ENCODE assay signal across 9 mouse cellular contexts in genomic region chr6:112972127-112972526, GRCm38 (mm10). TPM values are rescaled to one million over a fixed set of nuclear protein-coding genes. Genes with fewer than 3 reads are reported as not detected.
DNase-seq lines count a peak whose midpoint lies in the region; ATAC-seq and TF ChIP-seq lines count a peak whose summit lies in the region.
"Had no signal": no experiment of that assay in that cellular context is flagged by ENCODE, and none has a peak within 500 bp of the region (broad histone marks: within the 10 kb centered on the region; RNA-seq: fewer than 3 reads in every experiment).

No protein-coding gene starts in this region.

- H3K4me2 ChIP-seq in embryonic facial prominence, embryonic 15.5 days (replicated peaks) = no peak overlapping the region
- H3K4me2 ChIP-seq in hindbrain, embryonic 16.5 days (ENCODE audit: low read length) = peak overlapping the region; percentile 25; the same call in 1 of the 2 replicates
- H3K4me2 ChIP-seq in midbrain, embryonic 11.5 days = peak overlapping the region; percentile 40
- H3K4me2 ChIP-seq in kidney, embryonic 15.5 days = no peak overlapping the region

- H3K27ac ChIP-seq in embryonic facial prominence, embryonic 15.5 days (replicated peaks) = 0 out of 2 replicates have a peak overlapping the region, but pooled peaks have one; percentile 39
- peak overlapping the region; percentile 76 for H3K27ac ChIP-seq in hindbrain, embryonic 16.5 days (ENCODE audit: low read depth, low read length)
- peak overlapping the region; percentile 94 for H3K27ac ChIP-seq in midbrain, embryonic 11.5 days (ENCODE audit: low read depth, low read length)
- no peak overlapping the region for H3K27ac ChIP-seq in kidney, embryonic 15.5 days

- no peak overlapping the region for H3K9ac ChIP-seq in embryonic facial prominence, embryonic 15.5 days
- H3K9ac ChIP-seq in hindbrain, embryonic 16.5 days (ENCODE audit: low read depth, low read length) = 0 out of 2 replicates have a peak overlapping the region, but pooled peaks have one; percentile 28
- peak overlapping the region; percentile 6; the same call in 1 of the 2 replicates for H3K9ac ChIP-seq in midbrain, embryonic 11.5 days (ENCODE audit: low read length)
- H3K9ac ChIP-seq in kidney, embryonic 15.5 days = no peak overlapping the region
- H3K9ac ChIP-seq: lung, embryonic 14.5 days had no signal

- H3K27me3 ChIP-seq in embryonic facial prominence, embryonic 15.5 days = no peaks in the 10 kb centered on the region
- H3K27me3 ChIP-seq in hindbrain, embryonic 16.5 days (replicated peaks; ENCODE audit: control insufficient read depth, insufficient read depth, low read length) = no peaks in the 10 kb centered on the region
- H3K27me3 ChIP-seq in midbrain, embryonic 11.5 days (ENCODE audit: control insufficient read depth, insufficient read depth, low read length) = no peaks in the 10 kb centered on the region
- no peaks in the 10 kb centered on the region for H3K27me3 ChIP-seq in kidney, embryonic 15.5 days

- no peak for ATAC-seq in embryonic facial prominence, embryonic 15.5 days (ENCODE audit: insufficient number of reproducible peaks, low FRiP score, low TSS enrichment, low read depth)
- no peak for ATAC-seq in hindbrain, embryonic 16.5 days
- ATAC-seq in midbrain, embryonic 11.5 days (ENCODE audit: low FRiP score) = peak; percentile 22
- no peak for ATAC-seq in kidney, embryonic 15.5 days (replicated peaks; ENCODE audit: low FRiP score)

- no peak for TF ChIP-seq POLR2A in brain, embryonic 14.5 days (IDR thresholded peaks at IDR 0.05; ENCODE audit: borderline replicate concordance, extremely low read depth, insufficient read depth, insufficient read length, poor library complexity, severe bottlenecking)

- 80% methylated on average over 10 of the region's 10 CpGs for WGBS in embryonic facial prominence, embryonic 15.5 days
- WGBS in hindbrain, embryonic 16.5 days = 21% methylated on average over 10 of the region's 10 CpGs
- 18% methylated on average over 10 of the region's 10 CpGs for WGBS in midbrain, embryonic 11.5 days
- 52% methylated on average over 10 of the region's 10 CpGs for WGBS in kidney, embryonic 15.5 days

- DNase-seq in brain, embryonic 14.5 days (ENCODE audit: low read depth) = peak; percentile 44
- peak; percentile 94 for DNase-seq in midbrain, embryonic 11.5 days (ENCODE audit: low spot score, missing footprints)
- DNase-seq in kidney, postnatal 4 days = no peak
- no peak for DNase-seq in right cerebral cortex, postnatal 36 days (ENCODE audit: low spot score in 2 of 2)
- DNase-seq in testis, postnatal 10 days (ENCODE audit: low spot score) = no peak

- no peak overlapping the region for H3K4me3 ChIP-seq in embryonic facial prominence, embryonic 15.5 days (replicated peaks)
- H3K4me3 ChIP-seq in hindbrain, embryonic 16.5 days (ENCODE audit: low read length) = no peak overlapping the region
- H3K4me3 ChIP-seq in midbrain, embryonic 11.5 days (ENCODE audit: low read depth, low read length) = peak overlapping the region; percentile 1; the same call in 1 of the 2 replicates
- no peak overlapping the region for H3K4me3 ChIP-seq in kidney, embryonic 15.5 days (replicated peaks)

- no peaks in the 10 kb centered on the region for H3K36me3 ChIP-seq in embryonic facial prominence, embryonic 15.5 days
- no peaks in the 10 kb centered on the region for H3K36me3 ChIP-seq in hindbrain, embryonic 16.5 days (ENCODE audit: control insufficient read depth, insufficient read depth, low read length)
- H3K36me3 ChIP-seq in midbrain, embryonic 11.5 days (ENCODE audit: control insufficient read depth, insufficient read depth, low read length) = no peaks in the 10 kb centered on the region
- H3K36me3 ChIP-seq in kidney, embryonic 15.5 days = no peaks in the 10 kb centered on the region

- no peaks in the 10 kb centered on the region for H3K9me3 ChIP-seq in embryonic facial prominence, embryonic 15.5 days (replicated peaks)
- no peaks in the 10 kb centered on the region for H3K9me3 ChIP-seq in hindbrain, embryonic 16.5 days (ENCODE audit: control insufficient read depth, low read length)
- no peaks in the 10 kb centered on the region for H3K9me3 ChIP-seq in midbrain, embryonic 11.5 days (ENCODE audit: control insufficient read depth, low read length)
- H3K9me3 ChIP-seq in kidney, embryonic 15.5 days (replicated peaks) = 0 out of 2 replicates have a peak, but pooled peaks cover 3% of the 10 kb centered on the region

- H3K4me1 ChIP-seq in embryonic facial prominence, embryonic 15.5 days = peaks cover 21% of the 10 kb centered on the region
- peaks cover 36% of the 10 kb centered on the region for H3K4me1 ChIP-seq in hindbrain, embryonic 16.5 days (ENCODE audit: control insufficient read depth, insufficient read depth, low read depth, low read length)
- H3K4me1 ChIP-seq in midbrain, embryonic 11.5 days (ENCODE audit: control insufficient read depth, insufficient read depth, low read length) = peaks cover 52% of the 10 kb centered on the region
- peaks cover 27% of the 10 kb centered on the region for H3K4me1 ChIP-seq in kidney, embryonic 15.5 days

- TF ChIP-seq CTCF in brain, embryonic 14.5 days (IDR thresholded peaks at IDR 0.05; ENCODE audit: borderline replicate concordance, extremely low read depth, insufficient read depth, insufficient read length) = no peak

RNA-seq across cellular contexts. Expression of gene Srgap3, which starts 25.1 kb away (rescaled TPM):
- polyA plus RNA-seq in brain, embryonic 14.5 days (2012; rRNA removed) = 61.0 and 112 TPM in 2 replicates
- 6.1 and 6.9 TPM in 2 replicates for polyA plus RNA-seq in embryonic facial prominence, embryonic 15.5 days (2015; fragmentation: Nextera tagmentation; extraction: Ambion mirVana)
- 27.0 and 32.7 TPM in 2 replicates for polyA plus RNA-seq in hindbrain, embryonic 16.5 days (2015; fragmentation: Nextera tagmentation; extraction: Ambion mirVana)
- polyA plus RNA-seq in midbrain, embryonic 11.5 days (2014; fragmentation: Nextera tagmentation; extraction: Ambion mirVana) = 48.9 and 54.9 TPM in 2 replicates
- 4.9 and 5.1 TPM in 2 replicates for polyA plus RNA-seq in kidney, embryonic 15.5 days (2015; fragmentation: Nextera tagmentation; extraction: Ambion mirVana)

Comparison
In these comparisons a context has a peak if more than half of its experiments do, and no peak if none do; other contexts are left out.
1. DNase-seq: peak in brain, embryonic 14.5 days (single experiment) and midbrain, embryonic 11.5 days (single experiment); none in kidney, postnatal 4 days (0 of 2), right cerebral cortex, postnatal 36 days (0 of 2) and testis, postnatal 10 days (single experiment).
2. H3K4me2 ChIP-seq: peak in hindbrain, embryonic 16.5 days (single experiment) and midbrain, embryonic 11.5 days (single experiment); none in embryonic facial prominence, embryonic 15.5 days (single experiment) and kidney, embryonic 15.5 days (single experiment).
3. H3K9ac ChIP-seq: peak in hindbrain, embryonic 16.5 days (single experiment) and midbrain, embryonic 11.5 days (single experiment); none in embryonic facial prominence, embryonic 15.5 days (single experiment) and kidney, embryonic 15.5 days (single experiment).